Comparison of ENCODE assay signal across 8 mouse cellular contexts in genomic region chr7:62227727-62228126, GRCm38 (mm10).
DNase-seq lines count a peak whose midpoint lies in the region; TF ChIP-seq lines count a peak whose summit lies in the region.
"Had no signal": no experiment of that assay in that cellular context is flagged by ENCODE, and none has a peak within 500 bp of the region (broad histone marks: within the 10 kb centered on the region; RNA-seq: fewer than 3 reads in every experiment).

No protein-coding gene starts in this region.

- intact Hi-C loops in gastrocnemius, adult 2 months (cut with DNase I) = loop anchor here (5.0 kb wide), 1 partner anchor 155 kb away; no protein-coding TSS in a partner anchor
- intact Hi-C loops in left cerebral cortex, postnatal 14 days (cut with DNase I) = loop anchor here (1.0 kb wide), 1 partner anchor 155 kb away; no protein-coding TSS in a partner anchor

- no peak overlapping the region for H3K4me3 ChIP-seq in gastrocnemius, adult 2 months
- H3K4me3 ChIP-seq: heart, embryonic 10.5 days had no signal

- no peak overlapping the region for H3K27ac ChIP-seq in gastrocnemius, adult 2 months
- H3K27ac ChIP-seq: heart, embryonic 10.5 days had no signal

- DNase-seq in gastrocnemius, adult 2 months = no peak
- no peak for DNase-seq in gastrocnemius, adult 18-20 months (ENCODE audit: low spot score)
- DNase-seq in left cerebral cortex, postnatal 14 days (ENCODE audit: low spot score in 2 of 2) = peak; percentile 26 to 41
- no peak for DNase-seq in left cerebral cortex, adult 8-10 months (ENCODE audit: low spot score in 2 of 2)
- DNase-seq in ES-CJ7 (ENCODE audit: low read depth, low spot score) (peak; percentile 18), ZHBTc4 (ENCODE audit: low read depth, low spot score) (peak; percentile 16)
- DNase-seq in thymus, postnatal 36 days = no peak

- TF ChIP-seq CTCF in gastrocnemius, adult 2 months (IDR thresholded peaks at IDR 0.05) = peak; percentile 60

Comparison
In these comparisons a context has a peak if more than half of its experiments do, and no peak if none do; other contexts are left out.
1. DNase-seq: peak in left cerebral cortex, postnatal 14 days (2 of 2), ES-CJ7 (single experiment) and ZHBTc4 (single experiment); none in gastrocnemius, adult 2 months (single experiment), gastrocnemius, adult 18-20 months (single experiment), left cerebral cortex, adult 8-10 months (0 of 2) and thymus, postnatal 36 days (0 of 2).